Mouse (Mus musculus): ENCODE results near the gene Olfr1175-ps.

The Olfr1175-ps gene

DNA sequence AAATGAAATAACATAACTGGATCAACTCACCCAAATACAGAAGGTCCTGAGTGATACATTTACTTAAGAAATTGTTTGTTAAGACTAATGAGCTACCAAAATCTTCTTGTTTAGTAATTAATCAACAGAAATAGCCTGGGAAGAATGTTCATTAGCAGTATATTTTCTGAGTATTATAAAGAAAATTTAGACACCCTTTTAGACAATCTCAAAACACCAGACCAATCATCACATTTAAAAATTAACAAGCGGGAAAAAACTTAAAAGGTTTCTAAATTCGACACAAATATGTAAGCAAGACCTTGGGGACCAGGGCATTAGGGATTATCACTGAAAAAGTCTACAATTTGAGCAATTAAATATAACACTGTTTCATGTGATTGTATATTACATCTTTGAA lies at the start of gene Olfr1175-ps:
TSS of gene Olfr1175-ps (minus strand) at position 101 of the 400 bp plus-strand sequence.
- DNase-seq (ENCODE audit: low read depth, low spot score): no peak

DNA sequence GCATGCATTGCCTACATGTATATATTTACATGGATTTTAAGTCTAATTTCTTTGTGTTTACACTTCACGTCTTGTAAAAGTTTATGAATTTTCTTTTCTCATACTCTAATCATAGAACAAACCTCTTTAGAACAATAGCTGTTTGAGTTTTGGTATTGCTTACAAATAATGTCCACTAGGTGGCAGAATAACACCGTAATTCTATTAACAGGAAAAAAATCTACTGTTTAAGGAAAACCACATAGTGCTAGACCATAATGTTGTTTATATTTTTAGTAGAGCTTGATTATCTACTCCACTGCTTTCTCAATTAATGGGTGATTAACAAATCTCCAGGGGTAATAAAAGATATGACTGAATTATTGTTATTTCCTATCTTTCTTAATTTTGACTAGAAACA lies 29.3 kb upstream of the Olfr1175-ps start:
- DNase-seq (ENCODE audit: low read depth, low spot score): peak; percentile 7

DNA sequence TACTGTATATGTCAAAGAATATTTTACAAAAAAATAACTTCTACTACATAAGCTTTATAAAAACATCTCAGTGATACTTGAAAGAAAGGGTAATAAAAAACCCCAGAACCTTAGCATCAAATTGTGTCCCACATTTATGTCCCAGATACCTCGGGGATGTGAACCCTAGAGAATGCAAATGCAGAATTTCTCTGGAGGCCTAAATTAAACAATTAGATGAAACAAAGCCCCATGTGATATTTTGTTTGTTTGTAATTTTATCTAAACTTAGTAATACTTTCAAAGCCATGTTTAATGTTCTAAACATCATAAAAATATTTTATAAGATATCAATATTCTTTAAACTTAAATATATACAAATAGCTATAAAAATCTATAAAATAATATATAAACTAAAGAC lies 19.4 kb upstream of the Olfr1175-ps start, which contains the start of gene Olfr1177-ps:
TSS of gene Olfr1177-ps (minus strand) at position 101 of the 400 bp plus-strand sequence.
- no peak for DNase-seq (ENCODE audit: low read depth, low spot score)

DNA sequence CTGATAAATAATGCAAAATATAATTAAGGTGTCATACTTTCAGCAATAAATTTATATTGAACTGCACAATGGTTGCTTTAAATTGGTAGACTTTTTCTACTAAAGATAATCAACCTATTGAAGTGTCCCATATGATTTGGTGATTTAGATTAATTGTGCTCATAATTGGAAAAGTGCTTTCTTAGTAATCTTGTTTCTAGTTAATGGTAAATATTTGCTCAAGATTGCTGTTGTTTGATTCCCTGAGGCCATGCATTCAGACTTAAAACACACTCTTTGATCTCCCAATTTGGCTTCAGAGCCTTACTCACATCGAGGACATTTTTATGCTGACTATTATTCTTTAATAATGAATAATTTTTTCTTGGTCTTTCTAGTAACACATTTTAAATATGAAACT lies 9.4 kb upstream of the Olfr1175-ps start, which contains the start of gene Olfr1176:
TSS of gene Olfr1176 (plus strand) at position 301 of the 400 bp plus-strand sequence.
- no peak for DNase-seq (ENCODE audit: low read depth, low spot score)

DNA sequence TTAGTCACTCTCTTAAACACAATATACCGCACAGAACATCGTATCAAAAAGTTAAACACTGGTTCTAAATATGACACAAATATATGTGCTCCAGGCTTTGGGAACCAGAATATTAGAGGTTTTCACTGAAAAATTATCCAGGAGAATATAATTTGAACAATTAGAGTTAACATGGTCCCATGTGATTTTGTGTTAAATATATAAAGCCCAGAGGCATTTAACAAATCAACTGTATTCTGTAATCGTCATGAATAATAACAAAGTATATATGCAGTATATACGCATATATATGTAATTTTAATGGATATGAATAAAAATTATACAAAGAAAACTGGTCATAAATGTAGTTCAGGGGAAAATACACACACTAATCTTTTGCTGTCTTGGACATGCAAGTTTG lies 12.0 kb downstream of the Olfr1175-ps start, which contains the start of gene Olfr1174-ps:
TSS of gene Olfr1174-ps (minus strand) at position 101 of the 400 bp plus-strand sequence.
- no peak for DNase-seq (ENCODE audit: low read depth, low spot score)

DNA sequence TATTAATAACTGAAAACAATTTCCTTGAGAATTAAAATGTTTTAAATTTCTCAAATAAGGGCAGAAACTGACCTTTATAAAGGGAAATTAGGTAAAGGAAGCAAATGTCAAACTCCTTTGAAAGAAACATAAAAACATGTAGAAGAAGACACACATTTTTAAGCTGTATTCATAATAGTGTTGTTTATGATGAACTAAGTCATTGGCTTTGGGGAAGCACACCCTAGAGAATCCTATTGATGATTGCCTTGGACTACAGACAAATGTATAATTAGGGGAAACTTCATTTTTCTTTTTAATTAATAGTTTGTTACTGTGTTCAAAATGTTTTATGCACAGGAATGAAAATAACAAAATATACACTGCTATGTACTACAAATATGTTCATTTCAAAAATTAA lies 47.2 kb downstream of the Olfr1175-ps start, which contains the start of gene Olfr1173:
TSS of gene Olfr1173 (minus strand) at position 101 of the 400 bp plus-strand sequence.
- no peak for DNase-seq (ENCODE audit: low read depth, low spot score)
